Mouse (Mus musculus): Measurements from ENCODE around the gene Gins1. TPM values are rescaled to one million over a fixed set of nuclear protein-coding genes. Genes with fewer than 3 reads are reported as not detected.

The Gins1 gene
- total RNA-seq, 2 experiments from 2014 or later, result 1.5 TPM

DNA sequence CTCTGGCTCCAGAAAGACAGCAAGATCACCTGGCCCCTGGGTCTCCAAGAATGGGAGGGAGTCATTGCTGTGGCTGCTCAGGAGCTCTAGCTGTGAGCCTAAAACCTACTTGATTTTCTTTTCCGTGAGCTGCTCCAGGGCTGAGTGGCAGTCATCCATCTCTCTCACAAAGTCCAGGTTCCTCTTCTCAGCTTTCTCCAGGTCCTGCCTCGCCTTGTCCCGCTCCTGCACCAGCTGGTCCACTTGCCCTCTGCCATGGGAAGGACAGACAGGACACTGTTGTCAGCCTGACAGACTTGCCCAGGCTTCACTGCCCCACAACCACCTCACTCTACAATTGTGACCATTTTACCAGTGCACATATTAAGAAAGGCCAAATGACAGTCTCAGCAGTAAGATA, 58.0 kb downstream of the Gins1 start:
- no peak for DNase-seq

DNA sequence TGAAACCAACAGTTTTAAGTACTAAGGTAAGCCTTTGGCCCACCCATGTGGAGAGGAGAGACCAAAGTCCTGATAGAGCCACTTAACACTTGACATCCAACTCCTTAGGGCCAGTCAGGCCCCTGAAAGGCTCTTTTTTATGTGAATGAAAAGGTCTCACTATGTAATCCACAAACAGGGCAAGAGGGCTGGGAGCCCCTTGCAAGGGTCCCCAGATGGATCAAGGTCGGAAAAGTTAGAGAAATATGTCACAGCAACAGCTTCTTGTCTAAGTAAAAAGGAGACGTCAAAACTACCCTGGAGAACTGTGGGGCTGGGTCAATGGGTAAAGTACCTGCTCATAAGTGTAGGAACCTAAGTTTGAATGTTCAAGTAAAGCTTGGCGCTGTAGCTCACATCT, 59.4 kb downstream of the Gins1 start:
- DNase-seq, result no peak

DNA sequence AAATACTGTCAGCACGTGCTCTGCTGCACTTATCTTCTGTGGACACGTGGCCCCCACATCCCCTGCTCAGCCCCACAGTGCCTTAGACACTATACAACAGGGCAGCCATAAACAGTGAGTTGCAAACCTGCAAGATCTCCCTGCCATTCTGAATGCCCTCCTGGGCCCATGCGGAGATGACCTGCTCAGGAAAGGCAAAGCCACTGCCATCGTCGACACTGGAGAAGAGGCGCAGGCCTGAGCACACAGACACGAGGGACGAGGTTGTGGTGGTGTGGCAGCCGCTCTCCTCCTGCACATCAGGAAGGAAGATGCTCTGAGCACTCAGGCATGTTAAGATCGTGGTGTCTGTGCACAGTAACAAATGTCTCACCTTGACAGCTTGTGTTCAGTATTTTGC, 60.8 kb downstream of the Gins1 start:
- DNase-seq, result no peak

DNA sequence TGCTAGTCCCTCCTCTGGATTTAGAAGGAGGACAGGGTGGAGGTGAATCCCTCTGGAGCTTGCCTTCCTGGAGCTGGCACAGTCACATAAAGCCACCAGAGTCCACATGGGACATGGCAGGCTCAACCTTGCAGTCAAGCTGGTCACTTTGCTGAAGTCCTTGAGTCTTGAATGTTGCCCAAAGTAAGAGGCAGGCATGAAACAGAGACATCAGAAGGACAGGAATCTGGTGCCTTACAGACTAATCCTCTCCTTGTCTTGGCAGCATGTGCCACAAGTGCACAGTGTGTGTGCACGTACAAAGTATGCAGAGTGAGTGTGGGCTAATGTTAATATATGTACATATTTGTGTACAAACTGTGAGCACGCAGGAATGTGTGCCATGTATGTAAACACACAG, 62.3 kb downstream of the Gins1 start:
- no peak for DNase-seq

DNA sequence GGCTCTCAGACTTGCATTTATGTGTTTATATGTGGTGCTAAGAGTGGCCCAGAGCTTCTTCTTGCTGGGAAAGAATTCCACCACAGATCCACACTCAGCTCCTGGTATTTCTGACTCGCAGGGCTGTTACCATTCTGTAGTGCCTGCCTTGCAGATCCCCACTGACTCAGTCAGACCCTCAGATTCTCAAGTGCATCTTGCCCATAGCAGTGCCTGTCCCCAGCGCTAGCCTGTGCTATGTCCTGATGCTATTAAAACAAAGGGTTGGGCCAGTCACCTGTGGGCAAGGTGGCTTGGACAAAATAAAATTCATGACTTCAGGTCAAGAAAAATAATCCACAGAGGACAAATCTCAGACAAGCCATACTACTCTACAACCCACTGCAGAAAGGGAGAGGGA, 64.0 kb downstream of the Gins1 start:
- DNase-seq, result no peak

DNA sequence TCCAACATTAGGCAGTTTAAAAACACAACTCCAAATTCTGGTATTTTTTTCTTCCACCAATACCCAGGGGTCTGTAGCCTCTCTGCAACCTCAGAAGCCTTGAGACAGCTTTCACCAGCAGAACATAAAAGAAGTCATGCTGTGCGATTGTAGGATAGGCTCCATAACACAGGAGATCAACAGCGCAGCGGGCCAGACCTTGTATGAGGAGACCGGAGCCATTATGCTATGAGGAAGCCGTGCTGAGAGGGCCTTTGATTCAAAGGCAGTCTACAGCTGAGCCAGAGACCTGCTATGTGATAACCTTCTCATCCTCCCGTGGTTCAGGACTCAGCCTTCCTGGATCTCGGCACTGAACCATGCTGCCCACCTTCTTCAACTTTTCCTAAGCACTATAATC, 66.7 kb downstream of the Gins1 start:
- DNase-seq, result no peak

DNA sequence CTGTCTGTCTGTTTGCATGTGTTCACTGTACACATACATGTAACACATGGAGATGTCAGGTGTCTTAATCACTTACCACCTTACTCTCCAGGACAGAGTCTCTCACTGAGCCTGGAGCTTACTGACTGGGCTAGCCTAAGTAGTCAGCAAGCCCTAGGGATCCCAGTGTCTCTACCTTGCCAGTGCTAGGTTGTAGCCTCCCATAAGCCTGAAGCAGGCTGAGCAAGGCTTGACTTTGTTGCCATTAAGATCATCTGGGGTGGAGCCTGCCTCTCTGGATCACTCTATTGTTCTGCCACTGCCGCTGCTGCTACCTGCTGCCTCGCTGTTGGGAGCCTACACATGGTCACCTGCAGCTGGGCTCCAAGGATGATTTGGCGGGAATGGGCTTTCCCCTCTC, 67.5 kb downstream of the Gins1 start:
- DNase-seq, result no peak

DNA sequence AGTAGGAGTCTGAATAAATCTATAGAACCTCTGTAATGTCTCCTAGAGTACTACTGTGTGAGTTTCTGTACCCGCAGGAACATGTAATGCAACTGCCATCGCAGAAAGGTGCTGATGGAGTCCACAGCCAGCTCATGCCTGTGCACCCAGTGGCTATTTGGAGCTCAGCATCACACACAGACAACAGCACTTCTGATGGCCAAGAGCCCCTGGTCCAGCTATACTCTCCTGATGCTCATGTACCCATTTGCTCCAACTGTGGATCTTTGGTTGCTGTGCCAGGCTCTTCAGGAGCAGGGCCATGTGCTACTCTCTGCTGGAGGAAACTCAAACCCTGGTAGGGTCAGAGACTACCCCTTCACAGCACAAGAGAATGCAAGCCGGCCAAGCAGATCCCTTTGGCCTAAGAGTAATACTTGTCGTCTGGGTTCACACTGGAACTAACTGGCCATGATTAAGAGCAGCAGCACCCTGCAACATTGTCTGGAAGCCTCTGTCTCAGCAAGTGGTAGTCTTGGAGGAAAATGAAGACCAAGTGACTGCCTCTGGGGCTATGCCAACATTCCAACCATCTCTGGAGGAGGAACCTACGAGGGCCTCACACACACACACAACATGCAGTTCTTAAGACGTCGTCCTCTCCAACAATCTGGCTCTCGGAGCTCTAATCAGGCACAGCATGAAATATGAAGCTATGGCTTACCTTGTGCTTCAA, 68.4 kb downstream of the Gins1 start:
- DNase-seq, result no peak

DNA sequence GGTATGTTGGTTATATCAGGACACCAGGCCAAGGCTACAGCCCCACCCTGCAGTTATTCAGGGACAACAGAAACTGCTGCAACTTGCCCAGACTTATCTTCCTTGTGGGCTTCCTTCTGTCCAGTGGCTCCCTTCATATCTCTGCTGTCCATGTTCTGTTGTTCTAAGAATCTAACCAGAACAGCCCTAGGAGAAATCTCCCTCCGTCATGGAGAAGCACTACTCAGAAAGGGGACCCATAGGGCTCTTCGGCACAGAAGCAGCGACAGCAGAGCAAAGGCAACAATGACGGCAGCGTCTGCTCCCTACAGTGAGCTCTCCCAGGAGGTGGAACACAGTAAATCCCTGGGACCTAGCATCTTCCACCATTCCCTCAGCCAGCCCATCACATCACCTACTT, 71.7 kb downstream of the Gins1 start:
- no peak for DNase-seq

DNA sequence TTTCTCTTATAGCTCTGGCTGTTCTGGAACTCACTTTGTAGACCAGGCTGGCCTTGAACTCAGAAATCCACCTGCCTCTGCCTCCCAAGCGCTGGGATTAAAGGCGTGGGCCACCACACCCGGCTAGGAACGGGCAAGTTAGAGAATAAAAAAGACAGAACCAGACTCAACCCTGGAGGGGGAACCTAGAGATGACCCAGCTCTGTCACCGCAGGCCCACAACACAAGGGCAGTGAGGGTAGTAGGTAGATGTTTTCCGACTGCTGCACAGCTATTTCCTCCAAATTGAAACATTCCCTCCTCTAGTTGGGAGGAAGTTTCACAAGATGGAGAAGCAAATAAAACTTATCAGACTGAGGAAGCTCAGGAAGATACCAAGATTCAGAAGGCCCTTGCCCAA, 72.5 kb downstream of the Gins1 start:
- DNase-seq, result no peak

DNA sequence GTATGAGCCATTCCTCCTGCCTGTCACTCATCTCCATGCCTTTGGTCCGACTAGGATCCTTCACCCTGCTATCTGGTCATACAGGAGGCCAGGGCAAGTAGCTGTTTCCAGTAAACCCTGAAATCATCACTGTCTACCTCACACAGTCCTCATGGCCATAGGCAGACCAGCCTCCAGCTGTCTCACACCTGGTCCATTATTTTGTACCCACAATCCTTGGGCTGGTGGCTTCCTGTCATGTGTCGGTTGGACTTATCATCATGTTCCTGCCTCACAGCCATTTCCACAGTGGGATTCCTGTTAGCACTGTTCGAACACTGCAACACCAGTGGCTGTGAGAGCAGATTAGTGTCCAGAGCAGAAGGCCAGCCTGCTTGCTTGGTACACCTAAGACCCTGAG, 73.6 kb downstream of the Gins1 start:
- DNase-seq, result no peak

DNA sequence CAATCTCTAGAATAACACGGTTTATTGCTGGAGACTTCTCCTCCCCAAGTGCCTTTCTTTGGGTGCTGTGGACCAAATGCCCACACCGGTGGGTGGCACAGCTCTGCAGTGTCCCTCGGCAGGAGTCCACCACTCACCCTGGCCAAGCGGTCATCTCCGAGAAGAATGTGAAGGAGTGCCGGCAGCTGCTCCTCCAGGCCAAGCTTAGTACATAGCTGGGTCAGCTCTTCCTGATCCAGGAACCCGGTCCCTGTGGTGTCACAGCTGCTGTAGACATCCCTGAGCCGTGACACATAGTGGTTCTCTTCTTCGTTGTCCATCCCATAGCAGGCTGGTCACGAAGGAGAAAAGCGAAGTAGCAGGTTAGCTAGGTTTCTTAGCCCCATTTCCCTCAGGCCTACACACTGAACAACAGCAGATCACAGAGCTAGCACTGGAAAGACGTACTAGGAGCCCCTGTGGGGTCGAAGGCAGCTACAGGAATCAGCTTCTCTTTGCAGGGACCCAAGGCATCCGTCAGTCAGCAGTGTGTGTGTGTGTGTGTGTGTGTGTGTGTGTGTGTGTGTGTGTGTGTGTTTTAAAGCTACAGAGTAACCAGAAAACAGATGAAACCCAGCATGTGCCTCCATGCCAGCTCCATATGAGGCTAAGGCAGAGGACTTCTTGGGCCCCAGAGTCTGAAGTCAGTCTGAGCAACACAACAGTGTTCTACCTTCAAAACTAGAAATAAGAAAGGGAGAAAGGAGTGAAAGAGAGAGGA, 74.8 kb downstream of the Gins1 start:
- DNase-seq, result no peak

Other genes starting within 250 kb of the Gins1 start
- 10 to 100 TPM; 22.7 to 29.9 TPM for gene Acss1, start 236.9 kb upstream of the Gins1 start, total RNA-seq (2021)
- gene Vsx1, start 216.0 kb upstream of the Gins1 start, total RNA-seq (2021), result under 1 TPM in 1 of 2 experiments, not detected in 1; 0.10 TPM
- 10 to 100 TPM; 66.2 to 67.6 TPM for gene Entpd6, start 156.4 kb upstream of the Gins1 start, total RNA-seq (2021)
- 100 to 1,000 TPM; 196 to 204 TPM for gene Pygb, start 118.7 kb upstream of the Gins1 start, total RNA-seq (2021)
- gene Abhd12, start 659 bp upstream of the Gins1 start, total RNA-seq (2021), result 100 to 1,000 TPM; 301 to 309 TPM
- 1 to 10 TPM; 3.8 to 5.5 TPM for gene Ninl, start 134.0 kb downstream of the Gins1 start, total RNA-seq (2021)
- gene Nanp, start 134.0 kb downstream of the Gins1 start, total RNA-seq (2021), result 10 to 100 TPM; 23.1 to 26.2 TPM
- not detected for gene Gm14151, start 186.9 kb downstream of the Gins1 start, total RNA-seq (2021)
- not detected for gene Gm14147, start 192.8 kb downstream of the Gins1 start, total RNA-seq (2021)

All from layer of hippocampus, postnatal 36 days (tissue).